Mouse (Mus musculus) C2C12 (cell line): ENCODE measurements around the gene Hmgn3.
A peak's percentile ranks its signal among the peaks of the same experiment; 100 is the strongest.

ENCODE experiments used
- CEBPB ChIP-seq: IDR thresholded peaks from one replicate; pipeline ENCODE4 v1.6.1; 2011; ENCODE audit warnings: low read depth, mild to moderate bottlenecking, control low read depth, moderate library complexity
- CTCF ChIP-seq: IDR thresholded peaks from one replicate; pipeline ENCODE4 v1.5.1; 2011; ENCODE audit not compliant: control insufficient read depth, insufficient read depth, insufficient read length
- FOSL1 ChIP-seq: IDR thresholded peaks from one replicate; pipeline ENCODE4 v1.8.0; 2011; ENCODE audit warnings: mild to moderate bottlenecking, low read length; ENCODE audit not compliant: poor library complexity, insufficient read depth, severe bottlenecking
- MAX ChIP-seq: IDR thresholded peaks from one replicate; pipeline ENCODE4 v1.6.1; 2011; ENCODE audit warnings: mild to moderate bottlenecking, control low read depth
- MYOD1 ChIP-seq: IDR thresholded peaks from one replicate; pipeline ENCODE4 v1.6.1; 2011; ENCODE audit warnings: low read depth; ENCODE audit not compliant: control insufficient read depth, insufficient read length
- MYOG ChIP-seq: IDR thresholded peaks from one replicate; pipeline ENCODE4 v1.6.1; 2011; ENCODE audit not compliant: control insufficient read depth, insufficient read length; ENCODE audit errors: extremely low read depth
- USF1 ChIP-seq: IDR thresholded peaks from one replicate; pipeline ENCODE4 v1.6.1; 2011; ENCODE audit warnings: low read depth, mild to moderate bottlenecking, control low read depth, moderate library complexity

DNA sequence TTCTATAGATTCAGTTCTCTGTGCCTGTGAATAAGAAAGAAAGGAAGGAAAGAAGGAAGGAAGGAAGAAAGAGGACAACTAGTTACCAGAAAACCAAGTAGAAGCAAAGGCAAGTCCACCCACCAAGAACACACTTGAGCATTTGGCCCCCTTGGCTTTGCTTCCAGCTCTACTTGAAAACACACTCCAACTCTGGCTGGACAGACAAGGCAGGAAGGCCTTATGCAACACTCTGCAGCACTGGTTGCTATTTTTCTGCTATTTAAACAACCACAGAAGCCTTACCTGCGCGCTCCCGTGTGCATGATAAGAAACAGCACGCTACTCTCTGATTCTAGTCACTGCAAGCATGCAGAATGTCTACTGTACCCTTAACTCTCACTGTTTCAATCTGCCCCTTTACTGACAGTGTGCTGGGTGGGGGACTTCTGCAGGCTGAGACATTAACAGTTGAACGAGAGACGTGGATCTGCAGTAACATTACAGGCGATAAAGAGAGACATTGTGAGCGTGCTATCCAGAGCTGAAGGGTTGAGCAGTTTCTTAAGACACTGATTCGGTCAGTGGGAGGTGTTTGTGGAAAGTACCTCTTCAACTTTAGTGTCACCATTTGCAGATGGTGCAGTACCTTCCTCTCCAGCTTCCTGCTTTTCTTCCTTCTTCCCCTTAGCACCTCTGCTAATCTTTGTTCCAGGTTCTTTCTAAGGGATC, 35.9 kb downstream of the Hmgn3 start:
- TF ChIP-seq CTCF (no peak), MAX (no peak), FOSL1 (no peak), CEBPB (peak; percentile 64), USF1 (no peak), MYOD1 (no peak), MYOG (no peak)
